Mouse (Mus musculus): Measurements from ENCODE around the gene Clca3a1. TPM values are rescaled to one million over a fixed set of nuclear protein-coding genes. Genes with fewer than 3 reads are reported as not detected.
"Not testable (repeated sequence)": the region's sequence is repeated elsewhere in the genome, so short reads cannot be mapped to it uniquely, and the experiment has no call there.

Gene Clca3a1
- polyA plus RNA-seq, 1 experiment: 0.12 TPM

- Histone ChIP-seq H3K79me2 (ENCODE audit: control insufficient read depth, insufficient read depth) (no peaks in the 10 kb centered on the region), H3K79me3 (ENCODE audit: low read depth) (no peaks in the 10 kb centered on the region), H3K27me3 (ENCODE audit: control insufficient read depth, insufficient read depth, insufficient read length) (no peaks in the 10 kb centered on the region), H3K4me3 (ENCODE audit: insufficient read depth, poor library complexity, severe bottlenecking) (no peak overlapping the region), H3K36me3 (ENCODE audit: control insufficient read depth, insufficient read depth) (no peaks in the 10 kb centered on the region), H3ac (ENCODE audit: control insufficient read depth, insufficient read length, low read depth) (no peak overlapping the region)
- TF ChIP-seq USF1 (IDR thresholded peaks at IDR 0.05; ENCODE audit: low read depth): peak; percentile 85
- no peak for TF ChIP-seq MYOD1 (IDR thresholded peaks at IDR 0.05; ENCODE audit: control insufficient read depth, insufficient read length, low read depth)
- TF ChIP-seq CEBPB (IDR thresholded peaks at IDR 0.05; ENCODE audit: low read depth): no peak
- no peak for TF ChIP-seq CTCF (IDR thresholded peaks at IDR 0.05; ENCODE audit: control insufficient read depth, insufficient read depth, insufficient read length)
- TF ChIP-seq FOSL1 (IDR thresholded peaks at IDR 0.05; ENCODE audit: insufficient read depth, low read length, poor library complexity, severe bottlenecking): no peak
- peak; percentile 51 for TF ChIP-seq MAX (IDR thresholded peaks at IDR 0.05)
- TF ChIP-seq MYOG (IDR thresholded peaks at IDR 0.05; ENCODE audit: control insufficient read depth, extremely low read depth, insufficient read length): no peak
These were observed 677 bp upstream of the Clca3a1 start for GRCm38 (mm10) chr3:144761454-144761853.

GRCm38 (mm10) chr3:144759719-144760118, 1.1 kb downstream of the Clca3a1 start:
- Histone ChIP-seq H3ac (ENCODE audit: control insufficient read depth, insufficient read length, low read depth) (no peak overlapping the region), H3K36me3 (ENCODE audit: control insufficient read depth, insufficient read depth) (no peaks in the 10 kb centered on the region), H3K4me3 (ENCODE audit: insufficient read depth, poor library complexity, severe bottlenecking) (no peak overlapping the region), H3K27me3 (ENCODE audit: control insufficient read depth, insufficient read depth, insufficient read length) (no peaks in the 10 kb centered on the region), H3K79me2 (ENCODE audit: control insufficient read depth, insufficient read depth) (no peaks in the 10 kb centered on the region), H3K79me3 (ENCODE audit: low read depth) (no peaks in the 10 kb centered on the region)
- TF ChIP-seq USF1 (IDR thresholded peaks at IDR 0.05; ENCODE audit: low read depth) (no peak), CEBPB (IDR thresholded peaks at IDR 0.05; ENCODE audit: low read depth) (peak; percentile 58)

- not testable (repeated sequence) for H3K4me3 ChIP-seq (ENCODE audit: insufficient read depth, poor library complexity, severe bottlenecking); H3ac ChIP-seq (ENCODE audit: control insufficient read depth, insufficient read length, low read depth); H3K79me2 ChIP-seq (ENCODE audit: control insufficient read depth, insufficient read depth); H3K36me3 ChIP-seq (ENCODE audit: control insufficient read depth, insufficient read depth); H3K27me3 ChIP-seq (ENCODE audit: control insufficient read depth, insufficient read depth, insufficient read length); H3K79me3 ChIP-seq (ENCODE audit: low read depth)
These were observed 4.7 kb downstream of the Clca3a1 start for GRCm38 (mm10) chr3:144756103-144756502.

GRCm38 (mm10) chr3:144753120-144753519, 7.7 kb downstream of the Clca3a1 start:
- no peaks in the 10 kb centered on the region for H3K79me3 ChIP-seq (ENCODE audit: low read depth)
- no peaks in the 10 kb centered on the region for H3K36me3 ChIP-seq (ENCODE audit: control insufficient read depth, insufficient read depth)
- no peaks in the 10 kb centered on the region for H3K79me2 ChIP-seq (ENCODE audit: control insufficient read depth, insufficient read depth)
- H3ac ChIP-seq (ENCODE audit: control insufficient read depth, insufficient read length, low read depth): no peak overlapping the region
- TF ChIP-seq MYOD1 (IDR thresholded peaks at IDR 0.05; ENCODE audit: control insufficient read depth, insufficient read length, low read depth) (no peak), MAX (IDR thresholded peaks at IDR 0.05) (no peak), FOSL1 (IDR thresholded peaks at IDR 0.05; ENCODE audit: insufficient read depth, low read length, poor library complexity, severe bottlenecking) (no peak), USF1 (IDR thresholded peaks at IDR 0.05; ENCODE audit: low read depth) (no peak), CEBPB (IDR thresholded peaks at IDR 0.05; ENCODE audit: low read depth) (no peak), CTCF (IDR thresholded peaks at IDR 0.05; ENCODE audit: control insufficient read depth, insufficient read depth, insufficient read length) (no peak)
- H3K4me3 ChIP-seq (ENCODE audit: insufficient read depth, poor library complexity, severe bottlenecking): no peak overlapping the region
- no peaks in the 10 kb centered on the region for H3K27me3 ChIP-seq (ENCODE audit: control insufficient read depth, insufficient read depth, insufficient read length)

- not testable (repeated sequence) for H3K36me3 ChIP-seq (ENCODE audit: control insufficient read depth, insufficient read depth); H3K4me3 ChIP-seq (ENCODE audit: insufficient read depth, poor library complexity, severe bottlenecking); H3K79me3 ChIP-seq (ENCODE audit: low read depth); H3K27me3 ChIP-seq (ENCODE audit: control insufficient read depth, insufficient read depth, insufficient read length); H3K79me2 ChIP-seq (ENCODE audit: control insufficient read depth, insufficient read depth); H3ac ChIP-seq (ENCODE audit: control insufficient read depth, insufficient read length, low read depth)
These were observed 11.5 kb downstream of the Clca3a1 start for GRCm38 (mm10) chr3:144749062-144749963.

- not testable (repeated sequence) for H3K4me3 ChIP-seq (ENCODE audit: insufficient read depth, poor library complexity, severe bottlenecking); H3ac ChIP-seq (ENCODE audit: control insufficient read depth, insufficient read length, low read depth); H3K79me2 ChIP-seq (ENCODE audit: control insufficient read depth, insufficient read depth); H3K79me3 ChIP-seq (ENCODE audit: low read depth); H3K27me3 ChIP-seq (ENCODE audit: control insufficient read depth, insufficient read depth, insufficient read length); H3K36me3 ChIP-seq (ENCODE audit: control insufficient read depth, insufficient read depth)
These were observed 13.1 kb downstream of the Clca3a1 start for GRCm38 (mm10) chr3:144747706-144748105.

- not testable (repeated sequence) for H3K36me3 ChIP-seq (ENCODE audit: control insufficient read depth, insufficient read depth); H3K79me3 ChIP-seq (ENCODE audit: low read depth); H3K79me2 ChIP-seq (ENCODE audit: control insufficient read depth, insufficient read depth); H3ac ChIP-seq (ENCODE audit: control insufficient read depth, insufficient read length, low read depth); H3K4me3 ChIP-seq (ENCODE audit: insufficient read depth, poor library complexity, severe bottlenecking); H3K27me3 ChIP-seq (ENCODE audit: control insufficient read depth, insufficient read depth, insufficient read length)
These were observed 22.4 kb downstream of the Clca3a1 start for GRCm38 (mm10) chr3:144738396-144738795.
